Mouse (Mus musculus) brain, embryonic 18.5 days (tissue): ENCODE measurements around the gene Mgat4b.

Experiments
- DNase-seq: peaks from one replicate; pipeline ENCODE4 v3.0.0-alpha.2; 2012; ENCODE audit warnings: low read depth, low spot score

Mgat4b gene

GRCm38 (mm10) chr11:50252166-50252565, 41.5 kb downstream of the Mgat4b start:
- DNase-seq, result no peak

GRCm38 (mm10) chr11:50252684-50253265, 42.1 kb downstream of the Mgat4b start:
- no peak for DNase-seq

GRCm38 (mm10) chr11:50253393-50253792, 42.7 kb downstream of the Mgat4b start:
- DNase-seq, result no peak

- DNase-seq, result no peak
Observed at GRCm38 (mm10) chr11:50254010-50254580, 43.4 kb downstream of the Mgat4b start.

GRCm38 (mm10) chr11:50256615-50257014, 45.9 kb downstream of the Mgat4b start:
- no peak for DNase-seq

- DNase-seq, result no peak
Observed at GRCm38 (mm10) chr11:50258310-50258709, 47.6 kb downstream of the Mgat4b start.

GRCm38 (mm10) chr11:50262020-50262419, 51.3 kb downstream of the Mgat4b start:
- no peak for DNase-seq

GRCm38 (mm10) chr11:50263198-50263597, 52.5 kb downstream of the Mgat4b start:
- no peak for DNase-seq

- no peak for DNase-seq
Observed at GRCm38 (mm10) chr11:50265931-50266330, 55.2 kb downstream of the Mgat4b start.

- DNase-seq, result no peak
Observed at GRCm38 (mm10) chr11:50266997-50267396, 56.3 kb downstream of the Mgat4b start.

- no peak for DNase-seq
Observed at GRCm38 (mm10) chr11:50269163-50269562, 58.5 kb downstream of the Mgat4b start.

GRCm38 (mm10) chr11:50269885-50270284, 59.2 kb downstream of the Mgat4b start:
- no peak for DNase-seq

- DNase-seq, result no peak
Observed at GRCm38 (mm10) chr11:50272819-50273218, 62.1 kb downstream of the Mgat4b start.

GRCm38 (mm10) chr11:50275077-50275476, 64.4 kb downstream of the Mgat4b start:
- no peak for DNase-seq

GRCm38 (mm10) chr11:50275568-50276151, 65.0 kb downstream of the Mgat4b start:
- no peak for DNase-seq

GRCm38 (mm10) chr11:50277025-50277424, 66.3 kb downstream of the Mgat4b start:
- DNase-seq, result no peak

- DNase-seq, result no peak
Observed at GRCm38 (mm10) chr11:50277706-50278105, 67.0 kb downstream of the Mgat4b start.

GRCm38 (mm10) chr11:50279005-50279404, 68.3 kb downstream of the Mgat4b start:
- DNase-seq, result no peak

GRCm38 (mm10) chr11:50280053-50280452, 69.4 kb downstream of the Mgat4b start:
- no peak for DNase-seq
